ENCODE assay signal across 8 mouse cellular contexts in genomic region chr7:18926041-18926790, GRCm38 (mm10). TPM values are rescaled to one million over a fixed set of nuclear protein-coding genes. Genes with fewer than 3 reads are reported as not detected.
DNase-seq lines count a peak whose midpoint lies in the region; ATAC-seq and TF ChIP-seq lines count a peak whose summit lies in the region.

No protein-coding gene starts in this region.

- TF ChIP-seq POLR2A in testis, adult 2 months (IDR thresholded peaks at IDR 0.05; ENCODE audit: control insufficient read depth, low read depth, low read length), result no peak

- peak overlapping the region; percentile 58 for H3K4me3 ChIP-seq in testis, adult 2 months (ENCODE audit: control insufficient read depth, low read depth, low read length)
- H3K4me3 ChIP-seq in heart, embryonic 16.5 days (ENCODE audit: low read length), result peak overlapping the region; percentile 64

- no peaks in the 10 kb centered on the region for H3K36me3 ChIP-seq in testis, adult 2 months (ENCODE audit: control insufficient read depth, insufficient read depth, low read length)
- no peaks in the 10 kb centered on the region for H3K36me3 ChIP-seq in heart, embryonic 16.5 days (ENCODE audit: control insufficient read depth, insufficient read depth)

- H3K27me3 ChIP-seq in testis, adult 2 months (ENCODE audit: control insufficient read depth, insufficient read depth, low read length), result no peaks in the 10 kb centered on the region; the same call in 1 of the 2 replicates
- H3K27me3 ChIP-seq in heart, embryonic 16.5 days (ENCODE audit: control insufficient read depth, insufficient read depth, low read length), result peaks cover 43% of the 10 kb centered on the region

- H3K4me2 ChIP-seq in heart, embryonic 16.5 days (ENCODE audit: low read depth, low read length), result peak overlapping the region; percentile 86

- ATAC-seq in heart, embryonic 16.5 days (replicated peaks; ENCODE audit: extremely low read depth, insufficient read depth, low FRiP score), result 0 out of 2 replicates have a peak, but pooled peaks have one; percentile 1
- ATAC-seq in monocyte, adult 5-6 weeks (replicated peaks; ENCODE audit: insufficient number of reproducible peaks, low FRiP score, low TSS enrichment, poor library complexity, severe bottlenecking), result no peak; the same call in 1 of the 2 replicates

- WGBS in heart, embryonic 16.5 days, result 4% methylated on average over 36 of the region's 42 CpGs

- DNase-seq in testis, postnatal 14 days (ENCODE audit: low spot score), result no peak
- peak; percentile 39 for DNase-seq in embryo, embryonic 10.5 days (ENCODE audit: low spot score)
- DNase-seq in kidney, postnatal 10 days, result peak; percentile 63
- peak; percentile 63 to 68 for DNase-seq in lung, postnatal 4 days
- DNase-seq in spleen, adult 12 weeks (ENCODE audit: low spot score), result no peak

- no peaks in the 10 kb centered on the region for H3K9me3 ChIP-seq in heart, embryonic 16.5 days (replicated peaks; ENCODE audit: control insufficient read depth, low read length)

- no peak overlapping the region for H3K27ac ChIP-seq in testis, adult 2 months (ENCODE audit: control insufficient read depth, insufficient read depth, low read depth, low read length)
- peak overlapping the region; percentile 64 for H3K27ac ChIP-seq in heart, embryonic 16.5 days (ENCODE audit: low read length)

- peak overlapping the region; percentile 69 for H3K9ac ChIP-seq in heart, embryonic 16.5 days (ENCODE audit: low read length)

- no peak for TF ChIP-seq CTCF in testis, adult 2 months (IDR thresholded peaks at IDR 0.05; ENCODE audit: control insufficient read depth, insufficient read depth, insufficient replicate concordance, low read depth, low read length)

- H3K4me1 ChIP-seq in testis, adult 2 months (ENCODE audit: control insufficient read depth, insufficient read depth, low read length), result peaks cover 24% of the 10 kb centered on the region
- peaks cover 6% of the 10 kb centered on the region; the same call in 1 of the 2 replicates for H3K4me1 ChIP-seq in heart, embryonic 16.5 days (ENCODE audit: control insufficient read depth, insufficient read depth, low read length)

RNA-seq across cellular contexts. Expression of gene Nova2, which starts 0.5 kb away (rescaled TPM):
- 2.4 TPM in 2 replicates for polyA plus RNA-seq in testis, adult 2 months (2012; rRNA removed)
- 0.64 and 0.82 TPM in 2 replicates for polyA plus RNA-seq in heart, embryonic 16.5 days (2015; fragmentation: Nextera tagmentation; extraction: Ambion mirVana)
- not detected in 3 replicates for total RNA-seq in monocyte, adult 5-6 weeks (2017)

RNA-seq across cellular contexts. Expression of gene Ccdc61, which starts 16.0 kb away (rescaled TPM):
- polyA plus RNA-seq in testis, adult 2 months (2012; rRNA removed), result 23.8 and 26.8 TPM in 2 replicates
- 21.7 and 23.7 TPM in 2 replicates for polyA plus RNA-seq in heart, embryonic 16.5 days (2015; fragmentation: Nextera tagmentation; extraction: Ambion mirVana)
- total RNA-seq in monocyte, adult 5-6 weeks (2017), result 10.6 to 30.0 TPM (median 24.7 TPM) in 3 replicates

RNA-seq across cellular contexts. Expression of gene Pglyrp1, which starts 55.1 kb away (rescaled TPM):
- polyA plus RNA-seq in testis, adult 2 months (2012; rRNA removed), result 0.14 TPM in 1 of 2 replicates, not detected in the other
- 3.5 and 5.7 TPM in 2 replicates for polyA plus RNA-seq in heart, embryonic 16.5 days (2015; fragmentation: Nextera tagmentation; extraction: Ambion mirVana)
- 88.5 to 148 TPM (median 139 TPM) in 3 replicates for total RNA-seq in monocyte, adult 5-6 weeks (2017)

Comparison
In these comparisons a context has a peak if more than half of its experiments do, and no peak if none do; other contexts are left out.
1. DNase-seq: peak in embryo, embryonic 10.5 days (single experiment), kidney, postnatal 10 days (single experiment) and lung, postnatal 4 days (2 of 2); none in testis, postnatal 14 days (single experiment) and spleen, adult 12 weeks (single experiment).